Mouse (Mus musculus) CH12.LX (cell line): ENCODE results near the gene Thoc7.

ENCODE experiments used
- CTCF ChIP-seq, 2 experiments: IDR thresholded peaks in 1 of 2; conservative IDR thresholded peaks in 1 of 2; 2 replicates each; pipeline ENCODE4 v1.5.1; 2011 to 2012; ENCODE audit warnings: low read depth in 2 of 2, low read length in 2 of 2, improper control_type of control experiment in 1 of 2, inconsistent platforms in 1 of 2, mild to moderate bottlenecking in 1 of 2, moderate library complexity in 1 of 2
- EP300 ChIP-seq: IDR thresholded peaks from 2 replicates; pipeline ENCODE4 v1.6.1; 2011; ENCODE audit warnings: low read length, improper control_type of control experiment
- ETS1 ChIP-seq: conservative IDR thresholded peaks from 2 replicates; pipeline ENCODE4 v1.6.1; 2012; ENCODE audit warnings: low read depth, mild to moderate bottlenecking, inconsistent platforms, low read length, improper control_type of control experiment, moderate library complexity
- POLR2A ChIP-seq: IDR thresholded peaks from 2 replicates; pipeline ENCODE4 v1.6.1; 2011; ENCODE audit warnings: low read depth, mild to moderate bottlenecking, improper control_type of control experiment, low read length
- ZC3H11A ChIP-seq: IDR thresholded peaks from 2 replicates; pipeline ENCODE4 v1.6.1; 2012; ENCODE audit warnings: low read depth, mild to moderate bottlenecking, inconsistent platforms, low read length, improper control_type of control experiment

DNA sequence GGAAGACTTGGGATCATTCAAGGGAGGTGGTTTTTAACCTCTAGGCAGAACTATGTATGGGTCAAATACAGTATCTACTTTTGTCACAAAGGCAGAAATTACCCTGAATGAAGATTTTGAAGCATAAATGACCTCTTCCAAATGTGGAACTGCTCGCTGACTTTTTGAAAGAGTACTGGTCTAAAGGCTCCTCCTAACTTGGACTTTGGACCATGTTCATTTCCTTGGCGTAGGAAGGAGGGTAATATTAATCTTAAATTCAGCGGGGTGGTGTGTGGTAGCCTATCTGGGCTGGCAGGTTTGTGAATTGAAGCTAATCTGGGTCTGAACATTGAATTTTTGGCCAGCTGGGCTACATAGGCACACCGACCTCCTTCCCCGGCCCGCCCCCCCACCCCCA lies 824 bp upstream of the Thoc7 start:
- TF ChIP-seq CTCF (conservative IDR thresholded peaks at IDR 0.05 in 1 of 2, IDR thresholded peaks at IDR 0.05 in 1 of 2; ENCODE audit: low read depth in 2 of 2, low read length in 2 of 2) (no peak), EP300 (no peak), ETS1 (no peak), ZC3H11A (no peak), POLR2A (no peak)
